In the genomic region with DNA sequence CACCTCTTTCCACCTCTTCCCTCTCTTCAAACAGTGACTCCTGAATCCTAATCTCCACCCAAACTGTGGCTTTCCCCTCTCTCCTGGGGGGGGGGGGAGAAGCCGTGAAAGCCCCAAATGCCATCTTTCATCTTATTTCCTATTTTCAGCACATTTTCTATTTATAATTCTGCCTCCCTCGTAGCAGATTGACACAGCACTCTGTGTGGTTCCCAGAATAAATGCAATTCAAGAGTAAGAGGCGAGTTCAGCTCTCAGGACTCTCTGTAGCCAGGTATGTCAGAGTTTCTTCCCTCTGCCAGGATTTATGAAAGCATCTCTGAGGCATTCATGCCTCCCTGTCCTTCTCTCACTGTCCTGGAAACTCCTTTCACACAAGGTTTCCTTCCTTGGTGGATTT, we compare ENCODE assay signal across 38 mouse cellular contexts. TPM values are rescaled to one million over a fixed set of nuclear protein-coding genes. Genes with fewer than 3 reads are reported as not detected.
"Had no signal": no experiment of that assay in that cellular context is flagged by ENCODE, and none has a peak within 500 bp of the region (broad histone marks: within the 10 kb centered on the region; RNA-seq: fewer than 3 reads in every experiment).

No protein-coding gene starts in this region.

- ATAC-seq: hindbrain, postnatal 0 days; intestine, embryonic 16.5 days; liver, embryonic 12.5 days had no signal

- H3K36me3 ChIP-seq: heart, embryonic 13.5 days; heart, embryonic 15.5 days; hindbrain, embryonic 13.5 days; hindbrain, embryonic 15.5 days; kidney, embryonic 15.5 days; limb, embryonic 13.5 days; limb, embryonic 15.5 days; liver, embryonic 12.5 days had no signal

- H3K27me3 ChIP-seq: heart, embryonic 13.5 days; heart, embryonic 15.5 days; hindbrain, embryonic 13.5 days; hindbrain, embryonic 15.5 days; kidney, embryonic 15.5 days; limb, embryonic 15.5 days; liver, embryonic 12.5 days had no signal

- H3K9ac ChIP-seq: heart, embryonic 13.5 days; heart, embryonic 15.5 days; hindbrain, embryonic 13.5 days; hindbrain, embryonic 15.5 days; kidney, embryonic 15.5 days; limb, embryonic 13.5 days; limb, embryonic 15.5 days; liver, embryonic 12.5 days; liver, embryonic 14.5 days had no signal

- H3K4me1 ChIP-seq: heart, embryonic 13.5 days; heart, embryonic 15.5 days; hindbrain, embryonic 13.5 days; hindbrain, embryonic 15.5 days; kidney, embryonic 15.5 days; limb, embryonic 13.5 days; limb, embryonic 15.5 days; liver, embryonic 12.5 days had no signal

- H3K27ac ChIP-seq: heart, embryonic 13.5 days; heart, embryonic 15.5 days; hindbrain, embryonic 13.5 days; hindbrain, embryonic 15.5 days; hindbrain, postnatal 0 days; kidney, embryonic 15.5 days; kidney, postnatal 0 days; limb, embryonic 13.5 days; limb, embryonic 15.5 days; liver, embryonic 12.5 days; liver, embryonic 14.5 days had no signal

- H3K9me3 ChIP-seq: heart, embryonic 15.5 days; hindbrain, embryonic 13.5 days; hindbrain, embryonic 15.5 days; kidney, embryonic 15.5 days; limb, embryonic 13.5 days; limb, embryonic 15.5 days; liver, embryonic 12.5 days had no signal

- DNase-seq: gastrocnemius, postnatal 14 days; gastrocnemius, postnatal 36 days; heart, adult 18-20 months; heart, postnatal 14 days; heart, postnatal 36 days; kidney, adult 11 months; kidney, adult 2 months; kidney, adult 9 months; kidney, postnatal 14 days; kidney, postnatal 36 days; layer of hippocampus, postnatal 36 days; left cerebral cortex, postnatal 4 days had no signal

- H3K4me2 ChIP-seq: heart, embryonic 11.5 days; heart, embryonic 13.5 days; heart, embryonic 15.5 days; hindbrain, embryonic 13.5 days; hindbrain, embryonic 15.5 days; kidney, embryonic 15.5 days; limb, embryonic 13.5 days; limb, embryonic 15.5 days; liver, embryonic 12.5 days had no signal

- H3K4me3 ChIP-seq: heart, embryonic 13.5 days; heart, embryonic 15.5 days; hindbrain, embryonic 13.5 days; hindbrain, embryonic 15.5 days; kidney, embryonic 15.5 days; limb, embryonic 13.5 days; limb, embryonic 15.5 days; liver, embryonic 12.5 days had no signal

RNA-seq across cellular contexts. Expression of gene Ropn1, which starts 14.2 kb away (rescaled TPM):
- total RNA-seq: gastrocnemius, adult 18-20 months; gastrocnemius, adult 8-10 months; gastrocnemius, postnatal 14 days; gastrocnemius, postnatal 36 days; heart, adult 18-20 months; hematopoietic stem cell, adult 5-6 weeks; hindbrain, postnatal 0 days; layer of hippocampus, adult 18-20 months; layer of hippocampus, postnatal 10 days; layer of hippocampus, postnatal 36 days; left cerebral cortex, adult 8-10 months; left cerebral cortex, postnatal 4 days; liver, adult 2 months had no signal
- polyA plus RNA-seq: frontal cortex, adult 2 months; hindbrain, embryonic 11.5 days; hindbrain, embryonic 13.5 days; hindbrain, embryonic 15.5 days; intestine, embryonic 14.5 days; intestine, embryonic 16.5 days; kidney, embryonic 15.5 days; kidney, postnatal 0 days; large intestine, adult 2 months; limb, embryonic 11.5 days; limb, embryonic 13.5 days; limb, embryonic 15.5 days; liver, adult 2 months; liver, embryonic 12.5 days; liver, embryonic 14.5 days; liver, embryonic 16.5 days had no signal
